Mouse (Mus musculus) neutrophil, adult 5-6 weeks (primary cell): ENCODE data around the gene Kat6b. TPM values are rescaled to one million over a fixed set of nuclear protein-coding genes. Genes with fewer than 3 reads are reported as not detected.
"Not testable (repeated sequence)": the region's sequence is repeated elsewhere in the genome, so short reads cannot be mapped to it uniquely, and the experiment has no call there.

Source experiments
- ATAC-seq: fragments of 151-379, 151-347 bp; 2 replicates; pipeline ENCODE4 v1.8.0; 2017; ENCODE audit warnings: mild to moderate bottlenecking, moderate TSS enrichment; ENCODE audit not compliant: insufficient number of reproducible peaks, poor library complexity, low FRiP score, severe bottlenecking; ENCODE audit errors: extremely low read depth
- total RNA-seq: library from RNA; stranded (forward); fragments of 200-1000 nt; gene quantifications from 2 replicates; pipeline ENCODE4 v1.2.3, GENCODE M21; 2017

Gene Kat6b
- 19.8 and 34.1 TPM in 2 replicates for total RNA-seq

GRCm38 (mm10) chr14:21481231-21481630, at the start of gene Kat6b:
Gene Kat6b (plus strand): TSS chr14:21481434.
- ATAC-seq: no peak

- ATAC-seq: no peak
These were observed 47.8 kb upstream of the Kat6b start for GRCm38 (mm10) chr14:21433415-21433814.

- ATAC-seq: no peak
These were observed 47.2 kb upstream of the Kat6b start for GRCm38 (mm10) chr14:21433995-21434394.

- no peak for ATAC-seq
These were observed 46.5 kb upstream of the Kat6b start for GRCm38 (mm10) chr14:21434686-21435085.

GRCm38 (mm10) chr14:21439785-21440184, 41.4 kb upstream of the Kat6b start:
- no peak for ATAC-seq

- ATAC-seq: no peak
These were observed 40.7 kb upstream of the Kat6b start for GRCm38 (mm10) chr14:21440526-21440925.

- no peak for ATAC-seq
These were observed 39.3 kb upstream of the Kat6b start for GRCm38 (mm10) chr14:21441772-21442533.

GRCm38 (mm10) chr14:21452581-21452980, 28.7 kb upstream of the Kat6b start:
- ATAC-seq: no peak

- no peak for ATAC-seq
These were observed 27.3 kb upstream of the Kat6b start for GRCm38 (mm10) chr14:21453896-21454295.

- no peak for ATAC-seq
These were observed 25.4 kb upstream of the Kat6b start for GRCm38 (mm10) chr14:21455654-21456350.

GRCm38 (mm10) chr14:21456526-21456925, 24.7 kb upstream of the Kat6b start:
- ATAC-seq: no peak

- no peak for ATAC-seq
These were observed 23.4 kb upstream of the Kat6b start for GRCm38 (mm10) chr14:21457876-21458275.

- no peak for ATAC-seq
These were observed 22.5 kb upstream of the Kat6b start for GRCm38 (mm10) chr14:21458696-21459095.

GRCm38 (mm10) chr14:21459163-21459562, 22.1 kb upstream of the Kat6b start:
- no peak for ATAC-seq

GRCm38 (mm10) chr14:21462398-21462797, 18.8 kb upstream of the Kat6b start:
- no peak for ATAC-seq

GRCm38 (mm10) chr14:21463117-21463712, 18.0 kb upstream of the Kat6b start:
- no peak for ATAC-seq

- no peak for ATAC-seq
These were observed 10.8 kb upstream of the Kat6b start for GRCm38 (mm10) chr14:21470386-21470785.

GRCm38 (mm10) chr14:21471975-21472374, 9.3 kb upstream of the Kat6b start:
- ATAC-seq: no peak

GRCm38 (mm10) chr14:21474593-21475132, 6.6 kb upstream of the Kat6b start:
- not testable (repeated sequence) for ATAC-seq

- ATAC-seq: no peak
These were observed 4.1 kb upstream of the Kat6b start for GRCm38 (mm10) chr14:21477181-21477580.
